Comparison of ENCODE assay signal across 16 mouse cellular contexts in the genomic region with DNA sequence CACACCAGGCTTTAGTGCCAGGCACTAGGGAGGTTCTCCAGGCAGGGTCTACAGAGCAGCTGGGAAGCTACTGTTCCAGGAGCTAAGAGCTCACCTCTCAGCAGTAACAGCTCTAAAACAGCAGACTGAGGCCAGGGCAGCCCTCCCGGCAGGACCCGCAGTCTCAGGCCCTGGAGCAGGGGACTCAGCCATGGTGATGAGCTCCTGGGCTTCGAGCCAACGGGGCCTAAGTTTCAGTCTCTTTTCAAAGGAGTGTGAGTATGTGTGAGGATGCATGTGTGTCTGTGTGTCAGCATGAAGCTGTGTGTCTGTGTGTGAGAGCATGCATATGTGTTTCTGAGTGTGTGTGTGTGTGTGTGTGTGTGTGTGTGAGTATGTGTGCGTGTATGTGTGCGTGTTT.
DNase-seq lines count a peak whose midpoint lies in the region; ATAC-seq lines count a peak whose summit lies in the region.
"Had no signal": no experiment of that assay in that cellular context is flagged by ENCODE, and none has a peak within 500 bp of the region (broad histone marks: within the 10 kb centered on the region; RNA-seq: fewer than 3 reads in every experiment).

No protein-coding gene starts in this region.

- H3K27me3 ChIP-seq in hindbrain, embryonic 12.5 days = no peaks in the 10 kb centered on the region
- H3K27me3 ChIP-seq in hindbrain, embryonic 11.5 days (ENCODE audit: control insufficient read depth, insufficient read depth, low read length) = no peaks in the 10 kb centered on the region
- no peaks in the 10 kb centered on the region for H3K27me3 ChIP-seq in midbrain, embryonic 14.5 days (ENCODE audit: control insufficient read depth, insufficient read depth, low read length)
- no peaks in the 10 kb centered on the region for H3K27me3 ChIP-seq in midbrain, embryonic 11.5 days (ENCODE audit: control insufficient read depth, insufficient read depth, low read length)
- H3K27me3 ChIP-seq in neural tube, embryonic 14.5 days (ENCODE audit: control insufficient read depth, insufficient read depth, low read length) = no peaks in the 10 kb centered on the region
- H3K27me3 ChIP-seq: kidney, embryonic 15.5 days; Patski had no signal

- no peak overlapping the region for H3K4me3 ChIP-seq in hindbrain, embryonic 12.5 days
- H3K4me3 ChIP-seq in hindbrain, embryonic 11.5 days (ENCODE audit: low read depth, low read length) = no peak overlapping the region
- H3K4me3 ChIP-seq in midbrain, embryonic 14.5 days (replicated peaks; ENCODE audit: low read depth, low read length) = no peak overlapping the region
- no peak overlapping the region for H3K4me3 ChIP-seq in midbrain, embryonic 11.5 days (ENCODE audit: low read depth, low read length)
- H3K4me3 ChIP-seq in neural tube, embryonic 14.5 days (ENCODE audit: low read depth, low read length) = no peak overlapping the region
- H3K4me3 ChIP-seq: erythroblast, embryonic 14.5 days; kidney, embryonic 15.5 days had no signal

- H3K9ac ChIP-seq in hindbrain, embryonic 12.5 days = no peak overlapping the region
- no peak overlapping the region for H3K9ac ChIP-seq in hindbrain, embryonic 11.5 days (ENCODE audit: low read depth, low read length)
- H3K9ac ChIP-seq in midbrain, embryonic 14.5 days (replicated peaks; ENCODE audit: low read length) = no peak overlapping the region
- H3K9ac ChIP-seq in midbrain, embryonic 11.5 days (ENCODE audit: low read length) = no peak overlapping the region
- no peak overlapping the region for H3K9ac ChIP-seq in neural tube, embryonic 14.5 days (replicated peaks; ENCODE audit: low read depth, low read length)
- H3K9ac ChIP-seq: kidney, embryonic 15.5 days had no signal

- no peak overlapping the region for H3K4me2 ChIP-seq in hindbrain, embryonic 12.5 days (replicated peaks)
- no peak overlapping the region for H3K4me2 ChIP-seq in hindbrain, embryonic 11.5 days (replicated peaks; ENCODE audit: low read depth, low read length)
- H3K4me2 ChIP-seq in midbrain, embryonic 14.5 days (ENCODE audit: low read length) = no peak overlapping the region
- no peak overlapping the region for H3K4me2 ChIP-seq in midbrain, embryonic 11.5 days
- no peak overlapping the region for H3K4me2 ChIP-seq in neural tube, embryonic 14.5 days (ENCODE audit: low read depth, low read length)
- H3K4me2 ChIP-seq: heart, embryonic 11.5 days; kidney, embryonic 15.5 days had no signal

- H3K9me3 ChIP-seq in hindbrain, embryonic 12.5 days (replicated peaks) = no peaks in the 10 kb centered on the region
- H3K9me3 ChIP-seq in hindbrain, embryonic 11.5 days (ENCODE audit: control insufficient read depth, low read length) = no peaks in the 10 kb centered on the region
- no peaks in the 10 kb centered on the region for H3K9me3 ChIP-seq in midbrain, embryonic 14.5 days (ENCODE audit: control insufficient read depth, low read length)
- no peaks in the 10 kb centered on the region for H3K9me3 ChIP-seq in midbrain, embryonic 11.5 days (ENCODE audit: control insufficient read depth, low read length)
- no peaks in the 10 kb centered on the region for H3K9me3 ChIP-seq in neural tube, embryonic 14.5 days (ENCODE audit: control insufficient read depth, low read length)
- H3K9me3 ChIP-seq: kidney, embryonic 15.5 days had no signal

- peak; percentile 64 to 68 for DNase-seq in cerebellum, postnatal 10 days
- DNase-seq in cerebellum, adult 8-10 months = no peak
- DNase-seq in hindbrain, embryonic 11.5 days (ENCODE audit: low spot score) = no peak
- peak; percentile 66 for DNase-seq in midbrain, embryonic 14.5 days
- no peak for DNase-seq in midbrain, embryonic 11.5 days (ENCODE audit: low spot score, missing footprints)
- no peak for DNase-seq in kidney, adult 11 months
- DNase-seq: adrenal gland, adult 8-10 months; cerebellum, adult 9-10 months; embryo, embryonic 11 days; thymus, postnatal 36 days had no signal

- H3K36me3 ChIP-seq in hindbrain, embryonic 12.5 days = peaks cover 48% of the 10 kb centered on the region
- H3K36me3 ChIP-seq in hindbrain, embryonic 11.5 days (ENCODE audit: control insufficient read depth, insufficient read depth, low read length) = no peaks in the 10 kb centered on the region
- peaks cover 60% of the 10 kb centered on the region for H3K36me3 ChIP-seq in midbrain, embryonic 14.5 days (ENCODE audit: control insufficient read depth, insufficient read depth, low read length)
- H3K36me3 ChIP-seq in midbrain, embryonic 11.5 days (ENCODE audit: control insufficient read depth, insufficient read depth, low read length) = 0 out of 2 replicates have a peak, but pooled peaks cover 2% of the 10 kb centered on the region
- H3K36me3 ChIP-seq in neural tube, embryonic 14.5 days (ENCODE audit: control insufficient read depth, insufficient read depth, low read length) = no peaks in the 10 kb centered on the region; the same call in 1 of the 2 replicates

- H3K27ac ChIP-seq in hindbrain, embryonic 12.5 days = peak overlapping the region; percentile 18; the same call in 1 of the 2 replicates
- no peak overlapping the region for H3K27ac ChIP-seq in hindbrain, embryonic 11.5 days (ENCODE audit: low read depth, low read length)
- peak overlapping the region; percentile 37; the same call in 1 of the 2 replicates for H3K27ac ChIP-seq in midbrain, embryonic 14.5 days (replicated peaks; ENCODE audit: low read depth, low read length)
- H3K27ac ChIP-seq in midbrain, embryonic 11.5 days (ENCODE audit: low read depth, low read length) = no peak overlapping the region
- H3K27ac ChIP-seq in neural tube, embryonic 14.5 days (ENCODE audit: low read depth, low read length) = peak overlapping the region; percentile 48; the same call in 1 of the 2 replicates

- H3K4me1 ChIP-seq in hindbrain, embryonic 12.5 days = peaks cover 14% of the 10 kb centered on the region; the same call in 1 of the 2 replicates
- H3K4me1 ChIP-seq in hindbrain, embryonic 11.5 days (replicated peaks; ENCODE audit: control insufficient read depth, insufficient read depth, low read length) = no peaks in the 10 kb centered on the region
- no peaks in the 10 kb centered on the region for H3K4me1 ChIP-seq in midbrain, embryonic 14.5 days (ENCODE audit: control insufficient read depth, insufficient read depth, low read length)
- H3K4me1 ChIP-seq in midbrain, embryonic 11.5 days (ENCODE audit: control insufficient read depth, insufficient read depth, low read length) = no peaks in the 10 kb centered on the region
- H3K4me1 ChIP-seq in neural tube, embryonic 14.5 days (ENCODE audit: control insufficient read depth, insufficient read depth, low read length) = 0 out of 2 replicates have a peak, but pooled peaks cover 7% of the 10 kb centered on the region

- 92% methylated on average over 6 of the region's 6 CpGs for WGBS in hindbrain, embryonic 12.5 days
- WGBS in hindbrain, embryonic 11.5 days = 92% methylated on average over 6 of the region's 6 CpGs
- 80% methylated on average over 6 of the region's 6 CpGs for whole genome bisulfite sequencing in midbrain, embryonic 14.5 days
- 90% methylated on average over 6 of the region's 6 CpGs for WGBS in midbrain, embryonic 11.5 days
- WGBS in neural tube, embryonic 14.5 days = 67% methylated on average over 6 of the region's 6 CpGs

- ATAC-seq in hindbrain, embryonic 12.5 days (ENCODE audit: low FRiP score) = no peak
- no peak for ATAC-seq in hindbrain, embryonic 11.5 days (ENCODE audit: low FRiP score)
- no peak for ATAC-seq in midbrain, embryonic 14.5 days (ENCODE audit: low FRiP score, low TSS enrichment)
- ATAC-seq in midbrain, embryonic 11.5 days (ENCODE audit: low FRiP score) = no peak
- no peak for ATAC-seq in neural tube, embryonic 14.5 days (ENCODE audit: low read depth)
- ATAC-seq: Patski had no signal

Comparison
In these comparisons a context has a peak if more than half of its experiments do, and no peak if none do; other contexts are left out.
1. DNase-seq: peak in cerebellum, postnatal 10 days (2 of 2) and midbrain, embryonic 14.5 days (single experiment); none in cerebellum, adult 8-10 months (single experiment), hindbrain, embryonic 11.5 days (single experiment), midbrain, embryonic 11.5 days (single experiment) and kidney, adult 11 months (single experiment).
2. H3K27ac ChIP-seq: peak in hindbrain, embryonic 12.5 days (single experiment), midbrain, embryonic 14.5 days (single experiment) and neural tube, embryonic 14.5 days (single experiment); none in hindbrain, embryonic 11.5 days (single experiment) and midbrain, embryonic 11.5 days (single experiment).